Mouse (Mus musculus) gastrocnemius, postnatal 10 days (tissue): ENCODE measurements at regions not wholly inside any gene's neighbourhood (a gene's known extent, or its start where the extent isn't known, plus 50 kb on each side); places are given as distances from the start of the nearest gene placed in this dataset.

Experiments used
- DNase-seq: peaks from one replicate; pipeline ENCODE4 v3.0.0; 2021; ENCODE audit warnings: mixed read lengths

DNA sequence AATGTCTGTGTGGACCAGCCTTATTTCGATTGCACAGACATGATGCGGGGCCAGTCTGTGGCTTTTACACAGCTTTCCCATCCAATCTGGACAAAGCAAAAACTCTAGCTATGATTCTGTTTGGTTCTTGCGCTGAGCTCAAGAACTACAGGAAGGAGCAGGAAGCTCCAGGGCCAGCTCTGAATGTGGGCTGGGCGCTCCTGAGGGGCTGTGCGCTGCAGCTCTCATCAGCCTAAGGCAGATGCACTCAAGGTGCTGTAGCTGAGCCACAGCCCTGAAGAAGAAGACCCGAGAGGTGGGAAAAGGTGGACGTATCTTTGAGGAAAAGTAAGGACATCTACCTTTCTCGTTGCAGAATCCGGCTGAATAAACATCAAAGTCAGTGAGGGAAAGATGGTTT is 278.2 kb upstream of the Nrsn1 start:
- DNase-seq = no peak

GRCm38 (mm10) chr13:25547150-25548145 is 277.1 kb upstream of the Nrsn1 start:
- no peak for DNase-seq

DNA sequence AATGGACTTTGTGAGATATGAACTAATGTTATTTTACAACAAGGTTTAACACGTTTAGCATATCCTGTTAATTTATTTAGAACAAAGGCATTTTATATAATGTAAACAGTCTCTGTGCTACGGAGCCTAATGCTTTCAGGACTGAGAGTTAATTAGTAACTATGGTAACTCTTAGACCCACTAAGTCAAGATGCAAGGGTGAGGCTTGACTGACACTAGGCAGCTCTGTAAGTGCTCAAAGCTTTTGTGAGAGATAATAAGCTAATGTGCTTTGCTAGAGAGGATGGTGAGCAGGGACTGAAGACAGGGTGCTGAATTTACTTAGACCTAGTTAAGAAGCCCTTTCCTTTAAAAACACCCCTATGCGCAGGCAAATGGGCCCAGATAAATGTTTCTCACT is 253.8 kb upstream of the Nrsn1 start:
- DNase-seq = no peak

DNA sequence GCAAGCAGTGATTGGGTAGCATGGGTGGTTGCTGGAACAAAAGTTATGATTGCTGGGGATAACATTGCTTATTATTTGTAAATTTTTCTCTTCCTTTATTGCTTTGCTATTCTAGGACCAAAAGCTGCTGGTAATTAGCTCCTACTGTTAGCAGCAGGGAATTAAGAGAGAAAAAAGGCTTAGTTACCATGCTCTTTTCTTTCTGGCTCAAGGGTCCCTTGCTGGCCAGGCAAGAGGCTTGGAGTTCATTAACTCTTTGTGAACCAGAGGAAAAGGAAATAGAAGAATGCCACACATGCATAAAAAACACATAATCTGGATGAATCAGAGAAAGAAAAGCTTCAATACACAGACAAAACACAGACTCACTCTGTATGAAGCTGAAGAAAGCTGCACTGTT is 237.1 kb upstream of the Nrsn1 start:
- no peak for DNase-seq

DNA sequence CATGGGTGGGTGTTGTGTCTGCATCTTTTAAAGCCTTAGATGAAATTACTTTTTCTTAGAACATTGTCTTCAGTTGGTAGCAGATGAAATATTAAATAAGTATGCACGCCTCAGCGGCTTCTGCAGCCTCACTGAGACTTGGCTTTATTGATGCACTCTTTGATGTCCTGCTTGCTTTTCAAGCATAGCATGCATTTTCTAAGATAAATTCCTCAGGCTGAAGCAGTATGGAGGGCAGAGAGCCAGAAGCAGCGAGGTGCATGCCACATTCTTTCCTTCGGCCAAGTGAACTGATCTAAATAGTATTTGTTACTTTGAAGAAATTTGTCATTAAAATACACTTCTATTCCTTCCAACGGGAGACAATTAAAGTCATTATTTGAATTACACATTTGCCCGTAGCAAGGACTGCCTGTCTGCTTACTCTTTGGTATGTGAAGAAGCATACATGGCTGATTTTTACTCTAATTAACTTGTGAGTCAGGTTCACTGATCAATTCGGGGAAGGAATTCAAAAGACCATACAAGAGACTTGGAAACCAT is 224.3 kb upstream of the Nrsn1 start:
- DNase-seq = no peak

DNA sequence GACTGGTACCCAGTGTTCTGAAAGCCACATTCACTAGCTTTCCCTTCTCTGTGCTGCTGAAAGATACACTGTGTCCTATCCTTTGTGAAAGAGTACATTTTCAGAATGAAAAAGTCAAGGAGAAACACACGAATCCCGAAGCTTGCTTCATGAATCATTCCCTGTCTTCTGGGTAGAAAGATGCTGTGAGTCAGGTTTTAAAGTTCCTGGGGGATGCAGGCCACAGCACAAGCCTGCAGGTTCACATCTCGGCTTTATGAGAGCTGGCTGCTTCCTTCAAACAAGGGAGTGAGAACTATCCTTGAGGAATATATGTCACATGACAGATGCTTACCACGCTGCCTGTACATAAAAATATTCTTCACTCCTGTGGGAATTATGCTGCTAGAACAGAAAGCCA is 219.7 kb upstream of the Nrsn1 start:
- no peak for DNase-seq

- no peak for DNase-seq
Observed at GRCm38 (mm10) chr13:25483309-25483708, 213.0 kb upstream of the Nrsn1 start.

DNA sequence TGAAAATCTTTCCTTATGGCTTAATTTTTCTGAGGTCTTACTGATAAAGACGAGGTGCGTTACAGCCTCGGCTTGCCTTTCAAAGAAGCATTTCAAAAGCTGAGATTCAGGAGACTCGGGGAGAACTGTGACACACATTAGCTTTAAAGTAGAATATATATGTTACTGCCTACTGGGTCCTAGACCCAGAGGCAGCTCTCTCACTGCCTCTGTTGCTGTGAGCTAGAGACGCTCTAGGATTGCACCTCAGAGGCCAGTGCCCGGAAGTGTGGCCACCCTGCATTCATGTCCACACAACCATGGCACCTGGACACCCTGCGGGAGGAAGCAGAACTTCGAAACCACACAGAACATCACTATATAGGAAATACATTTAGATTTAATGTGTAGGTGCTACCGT is 181.6 kb upstream of the Nrsn1 start:
- DNase-seq = no peak

DNA sequence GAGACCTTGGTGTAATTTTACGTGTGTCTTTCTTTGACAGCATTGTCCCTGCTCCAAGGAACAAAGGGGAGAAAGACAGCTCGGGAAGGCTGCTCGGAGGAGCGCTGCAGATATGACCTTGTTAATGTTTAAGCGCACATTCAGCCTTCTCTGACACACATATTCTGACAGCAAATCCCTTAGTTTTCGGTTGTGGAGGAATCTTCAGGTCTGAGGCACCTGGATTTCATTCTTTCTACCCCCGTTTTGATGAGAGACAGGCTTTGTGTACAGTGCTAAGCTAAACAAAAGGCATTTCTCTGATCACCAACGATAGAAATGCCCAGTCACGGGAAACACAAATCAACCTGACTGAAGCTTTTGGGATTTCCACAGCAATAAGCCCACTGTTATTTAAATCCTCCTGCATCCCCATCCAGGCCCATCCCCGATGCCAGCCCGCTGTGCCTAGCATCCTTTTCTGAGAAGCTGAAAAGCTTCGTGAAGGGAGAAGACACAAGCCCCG is 181.1 kb upstream of the Nrsn1 start:
- no peak for DNase-seq

DNA sequence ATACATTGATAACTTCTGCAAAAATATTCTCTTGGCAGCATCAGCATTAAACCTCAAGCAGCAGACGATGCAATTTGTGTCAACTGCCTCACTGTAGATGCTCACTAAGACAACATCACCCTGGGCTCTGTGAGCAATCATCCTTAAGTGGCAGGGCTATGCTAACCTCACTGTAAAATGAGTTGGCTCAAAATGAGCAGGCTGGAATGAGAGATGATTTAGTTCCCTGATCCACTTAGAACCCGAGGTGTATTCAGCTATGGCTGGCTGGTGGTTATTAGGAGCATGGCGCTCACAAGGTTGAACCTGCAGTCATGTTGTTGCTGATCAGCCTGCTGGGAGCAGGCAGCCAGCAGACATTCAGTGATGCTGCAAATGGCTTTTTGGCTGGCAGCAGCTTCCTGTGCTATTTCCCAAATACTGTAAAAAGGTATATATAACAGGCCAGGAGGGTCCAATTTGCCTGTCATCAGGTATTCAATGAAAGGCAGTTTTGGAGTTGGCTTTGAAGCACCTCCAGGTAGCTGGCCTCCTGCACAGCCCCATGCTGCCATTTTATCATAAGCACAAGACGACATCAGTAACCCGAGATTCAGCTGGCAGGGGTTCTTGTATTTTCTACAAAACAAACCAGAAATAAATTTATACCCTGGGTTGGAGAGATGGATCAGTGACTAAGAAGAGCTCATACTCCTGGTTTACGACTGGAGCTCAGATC is 159.6 kb upstream of the Nrsn1 start:
- no peak for DNase-seq

- DNase-seq = no peak
Observed at GRCm38 (mm10) chr13:25403182-25403795, 133.0 kb upstream of the Nrsn1 start.

DNA sequence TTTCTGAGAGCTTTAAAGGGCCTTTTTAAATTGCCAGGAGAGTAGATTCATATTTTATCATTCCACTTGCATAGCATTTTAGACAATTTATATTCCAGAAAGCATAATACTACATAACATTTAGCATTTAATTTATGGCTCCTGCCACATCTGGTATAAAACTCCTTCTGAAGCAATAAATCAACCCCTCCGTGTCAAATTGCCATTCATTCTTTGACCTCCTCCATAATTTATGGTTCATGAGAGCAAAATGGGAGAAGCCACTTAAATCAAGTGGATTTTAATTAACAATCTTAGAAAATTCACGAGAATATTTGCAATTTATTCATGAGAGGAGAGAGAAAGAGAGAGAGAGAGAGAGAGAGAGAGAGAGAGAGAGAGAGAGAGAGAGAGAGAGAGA is 132.4 kb upstream of the Nrsn1 start:
- no peak for DNase-seq

- DNase-seq = no peak
Observed at GRCm38 (mm10) chr13:25401936-25402504, 131.7 kb upstream of the Nrsn1 start.

DNA sequence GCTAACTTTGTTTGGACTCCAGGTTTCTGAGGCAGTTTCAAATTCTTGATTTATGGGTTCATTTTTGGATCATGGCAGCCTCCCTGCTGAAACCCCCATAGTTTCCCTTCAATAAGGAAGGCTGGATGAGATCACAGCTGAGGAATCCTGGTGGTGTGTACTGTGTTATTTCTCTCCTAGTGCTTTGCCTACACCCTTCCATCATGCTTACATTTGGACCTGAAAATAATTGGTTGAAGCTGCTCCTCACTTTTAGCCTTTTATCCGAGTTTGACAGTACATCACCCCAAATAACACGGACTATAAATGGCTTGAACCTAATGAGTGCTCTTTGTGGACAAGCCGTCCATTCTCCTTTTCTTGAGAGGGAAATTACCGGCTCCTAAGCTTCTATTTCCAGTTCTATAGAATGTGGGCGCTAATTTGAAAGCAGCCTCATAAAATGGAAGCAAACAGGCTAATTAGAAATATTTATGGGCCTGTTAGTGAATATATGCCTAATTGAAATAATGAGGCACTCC is 122.5 kb upstream of the Nrsn1 start:
- DNase-seq = no peak

- DNase-seq = no peak
Observed at GRCm38 (mm10) chr13:25362627-25362967, 92.3 kb upstream of the Nrsn1 start.

GRCm38 (mm10) chr13:25361850-25362626 is 91.7 kb upstream of the Nrsn1 start:
- no peak for DNase-seq

GRCm38 (mm10) chr13:25347558-25347957 is 77.3 kb upstream of the Nrsn1 start:
- no peak for DNase-seq

DNA sequence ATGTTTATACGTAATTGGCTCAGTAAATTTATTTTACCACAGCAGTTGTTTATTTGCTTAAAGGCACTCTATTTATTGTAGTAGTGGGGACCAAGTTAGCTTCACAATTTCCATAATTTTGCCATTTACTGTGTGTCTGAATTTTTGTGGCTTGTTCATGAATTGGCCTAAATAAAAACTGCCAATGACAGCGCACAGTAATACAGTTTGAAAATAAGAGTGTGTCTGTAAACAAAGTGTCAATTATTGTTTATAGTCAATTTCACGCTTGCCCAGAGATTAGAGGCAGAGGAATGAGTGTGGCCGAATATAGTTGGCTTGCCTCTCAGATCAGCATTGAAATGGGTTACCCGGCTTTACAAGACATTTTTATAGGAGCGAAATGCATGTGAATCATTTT is 73.0 kb upstream of the Nrsn1 start:
- no peak for DNase-seq

DNA sequence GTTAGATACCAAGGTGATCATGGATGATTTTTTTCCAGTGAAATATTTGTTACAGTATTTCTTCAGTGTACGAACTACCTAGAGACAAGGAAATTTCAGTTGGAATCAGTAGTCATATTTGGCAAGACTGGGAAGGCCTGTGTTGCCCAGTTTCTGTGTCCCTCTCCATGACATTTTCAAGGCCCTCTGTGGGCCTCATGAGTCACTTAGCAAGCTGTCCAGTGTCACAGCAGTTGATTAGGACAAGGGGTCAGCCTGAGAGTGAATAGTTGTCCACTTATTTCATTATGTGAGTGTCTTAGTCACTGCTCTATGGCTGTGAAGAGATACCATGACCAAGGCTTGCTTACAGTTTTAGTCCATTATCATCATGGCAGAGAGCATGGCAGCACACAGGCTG is 71.5 kb upstream of the Nrsn1 start:
- DNase-seq = no peak

- DNase-seq = no peak
Observed at GRCm38 (mm10) chr13:25333803-25334202, 63.5 kb upstream of the Nrsn1 start.
